Mouse (Mus musculus): ENCODE data around the gene Pelp1. TPM values are rescaled to one million over a fixed set of nuclear protein-coding genes. Genes with fewer than 3 reads are reported as not detected.

The Pelp1 gene
- polyA plus RNA-seq, 2 experiments = 34.8 to 37.1 TPM

GRCm38 (mm10) chr11:70450926-70451325 lies 41.1 kb upstream of the Pelp1 start:
- H3K27me3 ChIP-seq (ENCODE audit: control insufficient read depth, insufficient read depth, low read length) = no peaks in the 10 kb centered on the region
- H3K4me3 ChIP-seq (replicated peaks; ENCODE audit: low read length) = no peak overlapping the region
- DNase-seq (ENCODE audit: low spot score) (no peak), ATAC-seq (ENCODE audit: low FRiP score, low read depth) (no peak)
- WGBS = 87% methylated on average over 2 of the region's 2 CpGs
- peak overlapping the region; percentile 51; the same call in 1 of the 2 replicates for H3K4me2 ChIP-seq (replicated peaks; ENCODE audit: low read depth, low read length, severe bottlenecking)
- no peak overlapping the region for H3K9ac ChIP-seq (ENCODE audit: low read depth, low read length, severe bottlenecking)
- no peak for TF ChIP-seq POLR2A (IDR thresholded peaks at IDR 0.05; ENCODE audit: borderline replicate concordance, extremely low read depth, insufficient read depth, insufficient read length)
- H3K9me3 ChIP-seq (ENCODE audit: control insufficient read depth, low read length) = no peaks in the 10 kb centered on the region
- peaks cover 6% of the 10 kb centered on the region for H3K4me1 ChIP-seq (ENCODE audit: control insufficient read depth, insufficient read depth, low read length)
- no peak overlapping the region for H3K27ac ChIP-seq (replicated peaks; ENCODE audit: low read depth, low read length)
- peaks cover 6% of the 10 kb centered on the region for H3K36me3 ChIP-seq (ENCODE audit: control insufficient read depth, insufficient read depth, low read length)

GRCm38 (mm10) chr11:70447373-70447772 lies 37.5 kb upstream of the Pelp1 start:
- H3K27ac ChIP-seq (replicated peaks; ENCODE audit: low read depth, low read length) = no peak overlapping the region
- no peak for TF ChIP-seq POLR2A (IDR thresholded peaks at IDR 0.05; ENCODE audit: borderline replicate concordance, extremely low read depth, insufficient read depth, insufficient read length)
- no peak overlapping the region for H3K9ac ChIP-seq (ENCODE audit: low read depth, low read length, severe bottlenecking)
- WGBS = 67% methylated on average over 1 of the region's 1 CpGs
- no peaks in the 10 kb centered on the region for H3K9me3 ChIP-seq (ENCODE audit: control insufficient read depth, low read length)
- no peak overlapping the region for H3K4me2 ChIP-seq (replicated peaks; ENCODE audit: low read depth, low read length, severe bottlenecking)
- DNase-seq (ENCODE audit: low spot score) (no peak), ATAC-seq (ENCODE audit: low FRiP score, low read depth) (no peak)
- H3K4me3 ChIP-seq (replicated peaks; ENCODE audit: low read length) = no peak overlapping the region
- H3K4me1 ChIP-seq (ENCODE audit: control insufficient read depth, insufficient read depth, low read length) = no peaks in the 10 kb centered on the region; the same call in 1 of the 2 replicates
- no peaks in the 10 kb centered on the region for H3K27me3 ChIP-seq (ENCODE audit: control insufficient read depth, insufficient read depth, low read length)
- no peaks in the 10 kb centered on the region for H3K36me3 ChIP-seq (ENCODE audit: control insufficient read depth, insufficient read depth, low read length)

GRCm38 (mm10) chr11:70446756-70447155 lies 36.9 kb upstream of the Pelp1 start:
- TF ChIP-seq POLR2A (IDR thresholded peaks at IDR 0.05; ENCODE audit: borderline replicate concordance, extremely low read depth, insufficient read depth, insufficient read length) = no peak
- H3K9ac ChIP-seq (ENCODE audit: low read depth, low read length, severe bottlenecking) = no peak overlapping the region
- WGBS = 46% methylated on average over 3 of the region's 3 CpGs
- H3K4me2 ChIP-seq (replicated peaks; ENCODE audit: low read depth, low read length, severe bottlenecking) = no peak overlapping the region
- H3K4me3 ChIP-seq (replicated peaks; ENCODE audit: low read length) = no peak overlapping the region
- H3K27ac ChIP-seq (replicated peaks; ENCODE audit: low read depth, low read length) = no peak overlapping the region
- no peak for ATAC-seq (ENCODE audit: low FRiP score, low read depth)
- no peaks in the 10 kb centered on the region for H3K9me3 ChIP-seq (ENCODE audit: control insufficient read depth, low read length)
- no peaks in the 10 kb centered on the region for H3K27me3 ChIP-seq (ENCODE audit: control insufficient read depth, insufficient read depth, low read length)
- no peak for DNase-seq (ENCODE audit: low spot score)
- H3K36me3 ChIP-seq (ENCODE audit: control insufficient read depth, insufficient read depth, low read length) = no peaks in the 10 kb centered on the region
- H3K4me1 ChIP-seq (ENCODE audit: control insufficient read depth, insufficient read depth, low read length) = no peaks in the 10 kb centered on the region

GRCm38 (mm10) chr11:70444667-70445066 lies 34.8 kb upstream of the Pelp1 start:
- H3K4me2 ChIP-seq (replicated peaks; ENCODE audit: low read depth, low read length, severe bottlenecking) = no peak overlapping the region
- H3K9me3 ChIP-seq (ENCODE audit: control insufficient read depth, low read length) = no peaks in the 10 kb centered on the region
- H3K9ac ChIP-seq (ENCODE audit: low read depth, low read length, severe bottlenecking) = no peak overlapping the region
- no peak for DNase-seq (ENCODE audit: low spot score)
- 74% methylated on average over 6 of the region's 6 CpGs for WGBS
- ATAC-seq (ENCODE audit: low FRiP score, low read depth) = no peak
- H3K27ac ChIP-seq (replicated peaks; ENCODE audit: low read depth, low read length) = no peak overlapping the region
- no peaks in the 10 kb centered on the region for H3K4me1 ChIP-seq (ENCODE audit: control insufficient read depth, insufficient read depth, low read length)
- no peak for TF ChIP-seq POLR2A (IDR thresholded peaks at IDR 0.05; ENCODE audit: borderline replicate concordance, extremely low read depth, insufficient read depth, insufficient read length)
- H3K4me3 ChIP-seq (replicated peaks; ENCODE audit: low read length) = no peak overlapping the region
- peaks cover 15% of the 10 kb centered on the region for H3K36me3 ChIP-seq (ENCODE audit: control insufficient read depth, insufficient read depth, low read length)
- H3K27me3 ChIP-seq (ENCODE audit: control insufficient read depth, insufficient read depth, low read length) = no peaks in the 10 kb centered on the region

GRCm38 (mm10) chr11:70443964-70444363 lies 34.1 kb upstream of the Pelp1 start:
- H3K4me3 ChIP-seq (replicated peaks; ENCODE audit: low read length) = no peak overlapping the region
- no peak overlapping the region for H3K27ac ChIP-seq (replicated peaks; ENCODE audit: low read depth, low read length)
- WGBS = 87% methylated on average over 3 of the region's 3 CpGs
- DNase-seq (ENCODE audit: low spot score) (no peak), ATAC-seq (ENCODE audit: low FRiP score, low read depth) (no peak)
- no peak overlapping the region for H3K9ac ChIP-seq (ENCODE audit: low read depth, low read length, severe bottlenecking)
- TF ChIP-seq POLR2A (IDR thresholded peaks at IDR 0.05; ENCODE audit: borderline replicate concordance, extremely low read depth, insufficient read depth, insufficient read length) = no peak
- H3K9me3 ChIP-seq (ENCODE audit: control insufficient read depth, low read length) = no peaks in the 10 kb centered on the region
- peaks cover 22% of the 10 kb centered on the region for H3K36me3 ChIP-seq (ENCODE audit: control insufficient read depth, insufficient read depth, low read length)
- no peaks in the 10 kb centered on the region for H3K27me3 ChIP-seq (ENCODE audit: control insufficient read depth, insufficient read depth, low read length)
- H3K4me1 ChIP-seq (ENCODE audit: control insufficient read depth, insufficient read depth, low read length) = no peaks in the 10 kb centered on the region
- no peak overlapping the region for H3K4me2 ChIP-seq (replicated peaks; ENCODE audit: low read depth, low read length, severe bottlenecking)

GRCm38 (mm10) chr11:70441882-70442281 lies 32.1 kb upstream of the Pelp1 start:
- Histone ChIP-seq H3K27me3 (ENCODE audit: control insufficient read depth, insufficient read depth, low read length) (no peaks in the 10 kb centered on the region), H3K4me3 (replicated peaks; ENCODE audit: low read length) (no peak overlapping the region), H3K4me1 (ENCODE audit: control insufficient read depth, insufficient read depth, low read length) (no peaks in the 10 kb centered on the region), H3K4me2 (replicated peaks; ENCODE audit: low read depth, low read length, severe bottlenecking) (no peak overlapping the region), H3K27ac (replicated peaks; ENCODE audit: low read depth, low read length) (no peak overlapping the region), H3K9me3 (ENCODE audit: control insufficient read depth, low read length) (no peaks in the 10 kb centered on the region), H3K9ac (ENCODE audit: low read depth, low read length, severe bottlenecking) (no peak overlapping the region), H3K36me3 (ENCODE audit: control insufficient read depth, insufficient read depth, low read length) (peaks cover 42% of the 10 kb centered on the region)
- 88% methylated on average over 7 of the region's 7 CpGs for WGBS
- ATAC-seq (ENCODE audit: low FRiP score, low read depth) (no peak), DNase-seq (ENCODE audit: low spot score) (no peak)
- no peak for TF ChIP-seq POLR2A (IDR thresholded peaks at IDR 0.05; ENCODE audit: borderline replicate concordance, extremely low read depth, insufficient read depth, insufficient read length)
